Mouse (Mus musculus) embryonic facial prominence, embryonic 11.5 days (tissue): ENCODE measurements around the gene Zfp143. TPM values are rescaled to one million over a fixed set of nuclear protein-coding genes. Genes with fewer than 3 reads are reported as not detected.

Experiments used
- ATAC-seq: fragments of 200-750 bp; cut with Nextera tagmentation; replicated peaks from 2 replicates; pipeline ENCODE4 v1.8.0; 2017; ENCODE audit warnings: low read depth; ENCODE audit not compliant: insufficient number of reproducible peaks, low FRiP score, low TSS enrichment
- DNase-seq: peaks from one replicate; pipeline ENCODE4 v3.0.0-alpha.2; 2015; ENCODE audit warnings: low spot score
- H3K27ac ChIP-seq: fragments of 300-500 bp; sonication (generic); replicated peaks from 2 replicates; pipeline ENCODE4 v1.5.1; 2014; ENCODE audit warnings: mild to moderate bottlenecking, low read depth, low read length, control low read depth
- H3K27me3 ChIP-seq: fragments of 300-500 bp; sonication (generic); 2 replicates; pipeline ENCODE4 v1.6.1; 2014; ENCODE audit warnings: mild to moderate bottlenecking, low read length, moderate library complexity, mixed read lengths; ENCODE audit not compliant: control insufficient read depth, insufficient read depth
- H3K36me3 ChIP-seq: fragments of 300-500 bp; sonication (generic); replicated peaks from 2 replicates; pipeline ENCODE4 v1.6.1; 2014; ENCODE audit warnings: low read depth, mild to moderate bottlenecking, low read length, moderate library complexity, mixed read lengths; ENCODE audit not compliant: control insufficient read depth, insufficient read depth
- H3K4me1 ChIP-seq: fragments of 300-500 bp; sonication (generic); 2 replicates; pipeline ENCODE4 v1.6.1; 2014; ENCODE audit warnings: low read length, mixed read lengths; ENCODE audit not compliant: control insufficient read depth, insufficient read depth
- H3K4me2 ChIP-seq: fragments of 300-500 bp; sonication (generic); 2 replicates; pipeline ENCODE4 v1.6.1; 2014; ENCODE audit warnings: low read depth, mild to moderate bottlenecking, control low read depth, low read length, moderate library complexity
- H3K4me3 ChIP-seq: fragments of 300-500 bp; sonication (generic); 2 replicates; pipeline ENCODE4 v1.5.1; 2014; ENCODE audit warnings: low read depth, low read length, control low read depth
- H3K9ac ChIP-seq: fragments of 300-500 bp; sonication (generic); replicated peaks from 2 replicates; pipeline ENCODE4 v1.6.1; 2014; ENCODE audit warnings: mild to moderate bottlenecking, control low read depth, low read length
- H3K9me3 ChIP-seq: fragments of 300-500 bp; sonication (generic); replicated peaks from 2 replicates; pipeline ENCODE4 v1.6.1; 2016; ENCODE audit warnings: mild to moderate bottlenecking, low read length, inconsistent platforms, mixed read lengths; ENCODE audit not compliant: control insufficient read depth
- WGBS: fragments of 180-500 bp; shearing (Covaris S2); extraction: QIAGEN DNeasy Blood & Tissue Kit; methylation state at CpG from one replicate; pipeline ENCODE4 v1.1.7; 2014; 5-methylcytosine and 5-hydroxymethylcytosine counted together
- polyA plus RNA-seq: library from polyadenylated mRNA; unstranded; fragments of >200 nt; fragmentation: Nextera tagmentation; extraction: Ambion mirVana; gene quantifications from 2 replicates; pipeline ENCODE4 v1.2.1, GENCODE M21; 2014

Zfp143 gene
- polyA plus RNA-seq, 1 experiment from 2014 or later: 27.5 TPM

- Histone ChIP-seq H3K9me3 (no peaks in the 10 kb centered on the region), H3K36me3 (peaks cover 8% of the 10 kb centered on the region), H3K4me3 (no peak overlapping the region), H3K27me3 (no peaks in the 10 kb centered on the region), H3K27ac (no peak overlapping the region), H3K4me1 (no peaks in the 10 kb centered on the region), H3K9ac (no peak overlapping the region), H3K4me2 (no peak overlapping the region)
- ATAC-seq (no peak), DNase-seq (no peak)
- 98% methylated on average over 5 of the region's 5 CpGs for WGBS
Observed at GRCm38 (mm10) chr7:110078168-110078567, 17.2 kb downstream of the Zfp143 start.

GRCm38 (mm10) chr7:110083386-110084165 lies 22.6 kb downstream of the Zfp143 start:
- H3K4me3 ChIP-seq: no peak overlapping the region
- 78% methylated on average over 13 of the region's 13 CpGs for WGBS
- H3K4me1 ChIP-seq: no peaks in the 10 kb centered on the region
- ATAC-seq (no peak), DNase-seq (peak; percentile 79)
- H3K27ac ChIP-seq: no peak overlapping the region
- no peaks in the 10 kb centered on the region for H3K27me3 ChIP-seq
- H3K9me3 ChIP-seq: no peaks in the 10 kb centered on the region
- H3K36me3 ChIP-seq: peaks cover 10% of the 10 kb centered on the region
- H3K9ac ChIP-seq: no peak overlapping the region
- no peak overlapping the region for H3K4me2 ChIP-seq

- H3K4me3 ChIP-seq: no peak overlapping the region
- no peak for ATAC-seq
- H3K27ac ChIP-seq: no peak overlapping the region
- no peak overlapping the region for H3K9ac ChIP-seq
- no peaks in the 10 kb centered on the region for H3K27me3 ChIP-seq
- DNase-seq: no peak
- H3K9me3 ChIP-seq: no peaks in the 10 kb centered on the region
- H3K4me2 ChIP-seq: no peak overlapping the region
- H3K36me3 ChIP-seq: peaks cover 8% of the 10 kb centered on the region
- H3K4me1 ChIP-seq: no peaks in the 10 kb centered on the region
Observed at GRCm38 (mm10) chr7:110085217-110085616, 24.2 kb downstream of the Zfp143 start.

GRCm38 (mm10) chr7:110087914-110088313 lies 26.9 kb downstream of the Zfp143 start:
- ATAC-seq (no peak), DNase-seq (no peak)
- H3K9me3 ChIP-seq: no peaks in the 10 kb centered on the region
- H3K27ac ChIP-seq: no peak overlapping the region
- no peaks in the 10 kb centered on the region for H3K27me3 ChIP-seq
- H3K9ac ChIP-seq: no peak overlapping the region
- no peak overlapping the region for H3K4me3 ChIP-seq
- no peaks in the 10 kb centered on the region for H3K4me1 ChIP-seq
- WGBS: 79% methylated on average over 4 of the region's 4 CpGs
- peaks cover 4% of the 10 kb centered on the region for H3K36me3 ChIP-seq
- H3K4me2 ChIP-seq: no peak overlapping the region

GRCm38 (mm10) chr7:110091670-110092069 lies 30.7 kb downstream of the Zfp143 start:
- H3K4me2 ChIP-seq: no peak overlapping the region
- H3K9ac ChIP-seq: no peak overlapping the region
- H3K27me3 ChIP-seq: no peaks in the 10 kb centered on the region
- ATAC-seq (no peak), DNase-seq (no peak)
- H3K4me1 ChIP-seq: no peaks in the 10 kb centered on the region
- H3K9me3 ChIP-seq: no peaks in the 10 kb centered on the region
- H3K36me3 ChIP-seq: peaks cover 12% of the 10 kb centered on the region
- H3K4me3 ChIP-seq: no peak overlapping the region
- no peak overlapping the region for H3K27ac ChIP-seq
- 81% methylated on average over 7 of the region's 7 CpGs for WGBS

- Histone ChIP-seq H3K4me1 (no peaks in the 10 kb centered on the region), H3K36me3 (peaks cover 12% of the 10 kb centered on the region), H3K27me3 (no peaks in the 10 kb centered on the region), H3K27ac (no peak overlapping the region), H3K4me3 (no peak overlapping the region), H3K9me3 (no peaks in the 10 kb centered on the region), H3K4me2 (no peak overlapping the region), H3K9ac (no peak overlapping the region)
- WGBS: 85% methylated on average over 4 of the region's 4 CpGs
- ATAC-seq (no peak), DNase-seq (no peak)
Observed at GRCm38 (mm10) chr7:110096332-110096731, 35.3 kb downstream of the Zfp143 start.

GRCm38 (mm10) chr7:110097106-110097793 lies 36.2 kb downstream of the Zfp143 start:
- WGBS: 61% methylated on average over 7 of the region's 7 CpGs
- H3K27ac ChIP-seq: no peak overlapping the region
- no peak overlapping the region for H3K9ac ChIP-seq
- no peak for ATAC-seq
- no peaks in the 10 kb centered on the region for H3K27me3 ChIP-seq
- no peaks in the 10 kb centered on the region for H3K4me1 ChIP-seq
- H3K4me2 ChIP-seq: no peak overlapping the region
- no peaks in the 10 kb centered on the region for H3K9me3 ChIP-seq
- H3K36me3 ChIP-seq: peaks cover 12% of the 10 kb centered on the region
- no peak for DNase-seq
- H3K4me3 ChIP-seq: no peak overlapping the region

- WGBS: 27% methylated on average over 6 of the region's 6 CpGs
- Histone ChIP-seq H3K9ac (no peak overlapping the region), H3K9me3 (no peaks in the 10 kb centered on the region), H3K4me3 (no peak overlapping the region), H3K36me3 (peaks cover 2% of the 10 kb centered on the region), H3K4me1 (no peaks in the 10 kb centered on the region), H3K27me3 (no peaks in the 10 kb centered on the region), H3K27ac (no peak overlapping the region), H3K4me2 (no peak overlapping the region)
- ATAC-seq: no peak
- peak; percentile 47 for DNase-seq
Observed at GRCm38 (mm10) chr7:110100854-110101253, 39.8 kb downstream of the Zfp143 start.
